In genomic region chr7:40697551-40697950, GRCm38 (mm10) we compare ENCODE assay signal across 19 mouse cellular contexts.
A peak's percentile ranks its signal among the peaks of the same experiment; 100 is the strongest.
DNase-seq lines count a peak whose midpoint lies in the region; ATAC-seq lines count a peak whose summit lies in the region.
"Had no signal": no experiment of that assay in that cellular context is flagged by ENCODE, and none has a peak within 500 bp of the region (broad histone marks: within the 10 kb centered on the region; RNA-seq: fewer than 3 reads in every experiment).

No protein-coding gene starts in this region.

- peak; percentile 56 for DNase-seq in heart, adult 11 months
- peak; percentile 75 for DNase-seq in midbrain, embryonic 11.5 days (ENCODE audit: low spot score, missing footprints)
- DNase-seq: adrenal gland, adult 2 months; adrenal gland, adult 8-10 months; adrenal gland, postnatal 10 days; adrenal gland, postnatal 14 days; adrenal gland, postnatal 25 days; adrenal gland, postnatal 36 days; B cell, adult 2 months; cerebellum, adult 11 months; cerebellum, adult 11-12 months; cerebellum, adult 18-20 months had no signal

- no peaks in the 10 kb centered on the region for H3K27me3 ChIP-seq in heart, embryonic 12.5 days (replicated peaks)
- no peaks in the 10 kb centered on the region for H3K27me3 ChIP-seq in midbrain, embryonic 11.5 days (ENCODE audit: control insufficient read depth, insufficient read depth, low read length)
- no peaks in the 10 kb centered on the region for H3K27me3 ChIP-seq in midbrain, embryonic 15.5 days (replicated peaks)
- H3K27me3 ChIP-seq: CH12.LX, Patski had no signal

- no peaks in the 10 kb centered on the region for H3K36me3 ChIP-seq in heart, embryonic 12.5 days
- no peaks in the 10 kb centered on the region for H3K36me3 ChIP-seq in midbrain, embryonic 11.5 days (ENCODE audit: control insufficient read depth, insufficient read depth, low read length)
- H3K36me3 ChIP-seq in midbrain, embryonic 15.5 days (replicated peaks), result no peaks in the 10 kb centered on the region
- H3K36me3 ChIP-seq: G1E had no signal

- H3K27ac ChIP-seq in heart, embryonic 12.5 days (ENCODE audit: poor library complexity, severe bottlenecking), result no peak overlapping the region
- H3K27ac ChIP-seq in midbrain, embryonic 11.5 days (ENCODE audit: low read depth, low read length), result no peak overlapping the region
- H3K27ac ChIP-seq in midbrain, embryonic 15.5 days, result no peak overlapping the region

- ATAC-seq in heart, embryonic 12.5 days (ENCODE audit: insufficient number of reproducible peaks, low FRiP score), result no peak
- ATAC-seq in midbrain, embryonic 11.5 days (ENCODE audit: low FRiP score), result no peak
- no peak for ATAC-seq in midbrain, embryonic 15.5 days (replicated peaks)
- ATAC-seq: activated CD4-positive, CD25-positive, alpha-beta regulatory T cell, adult 4 months; CD4-positive, CD25-positive, alpha-beta regulatory T cell, adult 4 months; Patski had no signal

- H3K4me2 ChIP-seq in heart, embryonic 12.5 days, result no peak overlapping the region
- H3K4me2 ChIP-seq in midbrain, embryonic 11.5 days, result no peak overlapping the region
- H3K4me2 ChIP-seq in midbrain, embryonic 15.5 days, result no peak overlapping the region

- no peaks in the 10 kb centered on the region for H3K4me1 ChIP-seq in heart, embryonic 12.5 days (replicated peaks)
- H3K4me1 ChIP-seq in midbrain, embryonic 11.5 days (ENCODE audit: control insufficient read depth, insufficient read depth, low read length), result no peaks in the 10 kb centered on the region
- no peaks in the 10 kb centered on the region for H3K4me1 ChIP-seq in midbrain, embryonic 15.5 days

- H3K9ac ChIP-seq in heart, embryonic 12.5 days, result no peak overlapping the region
- H3K9ac ChIP-seq in midbrain, embryonic 11.5 days (ENCODE audit: low read length), result no peak overlapping the region
- no peak overlapping the region for H3K9ac ChIP-seq in midbrain, embryonic 15.5 days

- H3K4me3 ChIP-seq in heart, embryonic 12.5 days, result no peak overlapping the region
- H3K4me3 ChIP-seq in midbrain, embryonic 11.5 days (ENCODE audit: low read depth, low read length), result no peak overlapping the region
- no peak overlapping the region for H3K4me3 ChIP-seq in midbrain, embryonic 15.5 days

- no peaks in the 10 kb centered on the region for H3K9me3 ChIP-seq in heart, embryonic 12.5 days (replicated peaks)
- H3K9me3 ChIP-seq in midbrain, embryonic 11.5 days (ENCODE audit: control insufficient read depth, low read length), result no peaks in the 10 kb centered on the region
- H3K9me3 ChIP-seq in midbrain, embryonic 15.5 days, result no peaks in the 10 kb centered on the region

- 53% methylated on average over 8 of the region's 8 CpGs for WGBS in heart, embryonic 12.5 days
- 76% methylated on average over 8 of the region's 8 CpGs for WGBS in midbrain, embryonic 11.5 days
- 71% methylated on average over 8 of the region's 8 CpGs for WGBS in midbrain, embryonic 15.5 days
